Mouse (Mus musculus) forebrain, embryonic 14.5 days (tissue): Measurements from ENCODE around the gene Cks1brt. TPM values are rescaled to one million over a fixed set of nuclear protein-coding genes. Genes with fewer than 3 reads are reported as not detected.
A peak's percentile ranks its signal among the peaks of the same experiment; 100 is the strongest.
"Not testable (repeated sequence)": the region's sequence is repeated elsewhere in the genome, so short reads cannot be mapped to it uniquely, and the experiment has no call there.

Experiments used
- ATAC-seq: fragments of 200-750 bp; cut with Nextera tagmentation; 2 replicates; pipeline ENCODE4 v1.8.0; 2017; ENCODE audit warnings: mild to moderate bottlenecking, moderate library complexity
- DNase-seq: peaks from one replicate; pipeline ENCODE4 v3.0.0-alpha.2; 2015; ENCODE audit warnings: low spot score
- H3K27ac ChIP-seq: fragments of 300-500 bp; sonication (generic); 2 replicates; pipeline ENCODE4 v1.5.1; 2014; ENCODE audit warnings: low read depth, mild to moderate bottlenecking, control low read depth, low read length, moderate library complexity
- H3K27me3 ChIP-seq: fragments of 300-500 bp; sonication (generic); replicated peaks from 2 replicates; pipeline ENCODE4 v1.6.1; 2014; ENCODE audit warnings: low read length, control low read depth, mixed read lengths; ENCODE audit not compliant: control insufficient read depth, insufficient read depth
- H3K36me3 ChIP-seq: fragments of 300-500 bp; sonication (generic); 2 replicates; pipeline ENCODE4 v1.6.1; 2014; ENCODE audit warnings: low read length, control low read depth; ENCODE audit not compliant: control insufficient read depth, insufficient read depth
- H3K4me1 ChIP-seq: fragments of 300-500 bp; sonication (generic); 2 replicates; pipeline ENCODE4 v1.6.1; 2014; ENCODE audit warnings: antibody characterized with exemption, low read length, control low read depth; ENCODE audit not compliant: control insufficient read depth, insufficient read depth
- H3K4me2 ChIP-seq: fragments of 300-500 bp; sonication (generic); 2 replicates; pipeline ENCODE4 v1.6.1; 2014; ENCODE audit warnings: mild to moderate bottlenecking, control low read depth, low read length
- H3K4me3 ChIP-seq: fragments of 300-500 bp; sonication (generic); 2 replicates; pipeline ENCODE4 v1.5.1; 2014; ENCODE audit warnings: low read depth, low read length, control low read depth
- H3K9ac ChIP-seq: fragments of 300-500 bp; sonication (generic); 2 replicates; pipeline ENCODE4 v1.6.1; 2014; ENCODE audit warnings: mild to moderate bottlenecking, low read length, control low read depth, moderate library complexity
- H3K9me3 ChIP-seq: fragments of 300-500 bp; sonication (generic); replicated peaks from 2 replicates; pipeline ENCODE4 v1.6.1; 2016; ENCODE audit warnings: low read length, control low read depth, mixed read lengths; ENCODE audit not compliant: control insufficient read depth
- WGBS: fragments of 180-500 bp; shearing (Covaris S2); extraction: QIAGEN DNeasy Blood & Tissue Kit; methylation state at CpG from one replicate; pipeline ENCODE4 v1.1.7; 2014; 5-methylcytosine and 5-hydroxymethylcytosine counted together
- polyA plus RNA-seq: library from polyadenylated mRNA; unstranded; fragments of >200 nt; fragmentation: Nextera tagmentation; extraction: Ambion mirVana; gene quantifications from 2 replicates; pipeline ENCODE4 v1.2.1, GENCODE M21; 2014

Gene Cks1brt
- not detected in 2 replicates for polyA plus RNA-seq

- WGBS = 86% methylated on average over 3 of the region's 3 CpGs
- no peaks in the 10 kb centered on the region for H3K36me3 ChIP-seq
- H3K4me2 ChIP-seq = no peak within 1 kb of the TSS
- H3K9ac ChIP-seq = no peak within 1 kb of the TSS
- peaks cover 13% of the 10 kb centered on the region for H3K9me3 ChIP-seq
- ATAC-seq (no peak), DNase-seq (no peak)
- no peaks in the 10 kb centered on the region for H3K27me3 ChIP-seq
- no peak within 1 kb of the TSS for H3K4me3 ChIP-seq
- no peak within 1 kb of the TSS for H3K27ac ChIP-seq
- H3K4me1 ChIP-seq = no peaks in the 10 kb centered on the region
Observed at GRCm38 (mm10) chr8:85151624-85152023, at the start of gene Cks1brt. Gene Cks1brt, plus strand, starts transcription at chr8:85151924.

GRCm38 (mm10) chr8:85113241-85113640 is 38.5 kb upstream of the Cks1brt start:
- H3K27me3 ChIP-seq = no peaks in the 10 kb centered on the region
- H3K9ac ChIP-seq = no peak overlapping the region
- no peak for DNase-seq
- no peaks in the 10 kb centered on the region for H3K4me1 ChIP-seq
- H3K4me2 ChIP-seq = no peak overlapping the region
- peaks cover 12% of the 10 kb centered on the region; the same call in 1 of the 2 replicates for H3K36me3 ChIP-seq
- 96% methylated on average over 10 of the region's 10 CpGs for WGBS
- no peak for ATAC-seq
- no peaks in the 10 kb centered on the region for H3K9me3 ChIP-seq
- H3K4me3 ChIP-seq = no peak overlapping the region
- no peak overlapping the region for H3K27ac ChIP-seq

DNA sequence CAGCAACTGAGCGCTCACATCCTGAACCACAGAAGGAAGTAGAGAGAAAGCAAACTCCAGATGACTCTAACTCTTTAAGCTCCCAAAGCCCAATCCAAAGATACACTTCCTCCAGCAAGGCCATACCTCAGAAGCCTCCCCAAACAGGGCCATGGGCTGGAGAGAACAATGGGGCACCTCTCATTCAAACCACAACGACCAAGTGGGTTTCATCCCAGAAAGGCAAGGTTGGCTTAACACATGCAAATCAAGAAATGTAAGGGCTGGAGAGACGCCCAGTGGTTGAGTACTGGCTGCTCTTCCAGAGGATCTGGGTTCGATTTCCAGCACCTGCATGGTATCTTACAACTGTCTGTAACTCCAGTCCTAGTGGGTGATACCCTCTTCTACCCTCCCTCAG is 36.2 kb upstream of the Cks1brt start:
- H3K4me2 ChIP-seq = no peak overlapping the region
- H3K4me3 ChIP-seq = no peak overlapping the region
- H3K27me3 ChIP-seq = no peaks in the 10 kb centered on the region
- 0 out of 2 replicates have a peak, but pooled peaks cover 2% of the 10 kb centered on the region for H3K36me3 ChIP-seq
- DNase-seq (no peak), ATAC-seq (no peak)
- no peak overlapping the region for H3K9ac ChIP-seq
- H3K4me1 ChIP-seq = no peaks in the 10 kb centered on the region
- H3K27ac ChIP-seq = no peak overlapping the region
- WGBS = 74% methylated on average over 4 of the region's 4 CpGs
- H3K9me3 ChIP-seq = no peaks in the 10 kb centered on the region

GRCm38 (mm10) chr8:85116984-85117383 is 34.7 kb upstream of the Cks1brt start:
- no peak for ATAC-seq
- DNase-seq = no peak
- no peak overlapping the region for H3K4me2 ChIP-seq
- H3K27me3 ChIP-seq = no peaks in the 10 kb centered on the region
- no peak overlapping the region for H3K4me3 ChIP-seq
- H3K36me3 ChIP-seq = no peaks in the 10 kb centered on the region
- no peak overlapping the region for H3K27ac ChIP-seq
- 93% methylated on average over 7 of the region's 7 CpGs for WGBS
- no peaks in the 10 kb centered on the region for H3K4me1 ChIP-seq
- H3K9me3 ChIP-seq = no peaks in the 10 kb centered on the region
- H3K9ac ChIP-seq = no peak overlapping the region

- Histone ChIP-seq H3K27me3 (no peaks in the 10 kb centered on the region), H3K4me1 (no peaks in the 10 kb centered on the region), H3K9me3 (no peaks in the 10 kb centered on the region), H3K4me3 (peak overlapping the region; percentile 62), H3K27ac (0 out of 2 replicates have a peak overlapping the region, but pooled peaks have one; percentile 23), H3K4me2 (peak overlapping the region; percentile 80), H3K36me3 (no peaks in the 10 kb centered on the region), H3K9ac (peak overlapping the region; percentile 78)
- DNase-seq (peak; percentile 91), ATAC-seq (peak; percentile 86)
- WGBS = 6% methylated on average over 37 of the region's 37 CpGs
Observed at GRCm38 (mm10) chr8:85119052-85119981, 32.4 kb upstream of the Cks1brt start.

- not testable (repeated sequence) for H3K4me2 ChIP-seq, H3K4me1 ChIP-seq, H3K36me3 ChIP-seq, ATAC-seq, H3K27ac ChIP-seq, H3K9ac ChIP-seq, DNase-seq, H3K4me3 ChIP-seq, H3K27me3 ChIP-seq, H3K9me3 ChIP-seq
- WGBS = 76% methylated on average over 5 of the region's 5 CpGs
Observed at GRCm38 (mm10) chr8:85120251-85120650, 31.5 kb upstream of the Cks1brt start.

GRCm38 (mm10) chr8:85122995-85123394 is 28.7 kb upstream of the Cks1brt start, which contains the start of gene Zfp791:
Gene Zfp791, minus strand, starts transcription at chr8:85123095.
- Histone ChIP-seq H3K36me3 (no peaks in the 10 kb centered on the region), H3K4me1 (no peaks in the 10 kb centered on the region), H3K27ac (no peak within 1 kb of the TSS), H3K27me3 (no peaks in the 10 kb centered on the region), H3K9me3 (no peaks in the 10 kb centered on the region), H3K4me3 (no peak within 1 kb of the TSS), H3K9ac (no peak within 1 kb of the TSS), H3K4me2 (no peak within 1 kb of the TSS)
- WGBS = 70% methylated on average over 3 of the region's 3 CpGs
- no peak for DNase-seq
- ATAC-seq = no peak

DNA sequence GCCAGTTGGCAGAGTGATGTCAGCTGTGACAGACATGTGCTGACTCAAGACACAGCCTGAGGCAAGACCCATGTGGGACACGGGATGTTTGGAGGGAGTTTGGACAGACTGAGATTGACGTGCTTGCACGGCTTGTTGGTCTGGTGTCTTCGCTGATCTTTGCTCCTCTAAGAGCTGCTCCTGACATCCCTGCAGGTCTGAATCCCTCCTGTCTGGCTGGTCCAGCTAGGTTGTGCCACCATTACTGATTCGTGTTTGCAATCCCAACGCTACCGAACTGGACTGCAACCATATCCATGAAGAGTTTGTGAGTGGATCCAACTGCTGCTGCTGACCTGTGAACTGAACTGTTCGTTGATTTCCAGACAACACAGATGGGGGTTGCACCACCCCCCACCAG is 28.0 kb upstream of the Cks1brt start:
- no peak overlapping the region for H3K4me2 ChIP-seq
- H3K9me3 ChIP-seq = no peaks in the 10 kb centered on the region
- 93% methylated on average over 8 of the region's 8 CpGs for WGBS
- no peak overlapping the region for H3K27ac ChIP-seq
- DNase-seq = no peak
- no peaks in the 10 kb centered on the region for H3K36me3 ChIP-seq
- H3K27me3 ChIP-seq = no peaks in the 10 kb centered on the region
- H3K9ac ChIP-seq = no peak overlapping the region
- no peak overlapping the region for H3K4me3 ChIP-seq
- no peak for ATAC-seq
- no peaks in the 10 kb centered on the region for H3K4me1 ChIP-seq

DNA sequence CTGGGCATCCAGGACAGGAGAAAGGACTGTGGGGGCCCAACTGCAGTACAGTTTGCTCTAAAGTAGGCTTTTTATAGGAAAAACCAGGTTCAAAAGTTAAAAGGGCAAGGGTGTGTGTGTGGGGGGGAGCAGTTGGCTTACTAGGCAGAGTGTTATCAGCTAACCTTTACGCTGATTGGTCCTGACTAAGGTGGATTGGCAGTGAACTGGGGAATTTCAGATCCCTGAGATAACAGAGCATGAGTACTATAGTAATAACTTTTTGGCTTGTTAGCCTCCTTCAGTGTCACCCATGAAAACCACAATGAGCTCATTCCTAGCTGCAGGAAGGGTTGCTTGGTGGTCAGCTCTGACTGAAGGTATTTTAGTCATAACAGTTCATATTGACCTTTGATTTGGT is 19.4 kb upstream of the Cks1brt start:
- Histone ChIP-seq H3K36me3 (no peaks in the 10 kb centered on the region), H3K9me3 (no peaks in the 10 kb centered on the region), H3K27me3 (no peaks in the 10 kb centered on the region), H3K4me3 (no peak overlapping the region), H3K4me2 (no peak overlapping the region), H3K4me1 (no peaks in the 10 kb centered on the region), H3K9ac (no peak overlapping the region), H3K27ac (no peak overlapping the region)
- WGBS = 96% methylated on average over 1 of the region's 1 CpGs
- no peak for ATAC-seq
- no peak for DNase-seq
